ENCODE assay signal across 8 mouse cellular contexts in genomic region chr10:37140166-37140735, GRCm38 (mm10). TPM values are rescaled to one million over a fixed set of nuclear protein-coding genes. Genes with fewer than 3 reads are reported as not detected.
DNase-seq lines count a peak whose midpoint lies in the region; ATAC-seq lines count a peak whose summit lies in the region.

No protein-coding gene starts in this region.

- no peaks in the 10 kb centered on the region for H3K27me3 ChIP-seq in midbrain, embryonic 16.5 days (ENCODE audit: control insufficient read depth, insufficient read depth, low read depth, low read length)

- H3K9me3 ChIP-seq in midbrain, embryonic 16.5 days (replicated peaks; ENCODE audit: control insufficient read depth, low read length, poor library complexity, severe bottlenecking), result no peaks in the 10 kb centered on the region

- peak; percentile 60 for DNase-seq in adrenal gland, postnatal 10 days
- no peak for DNase-seq in adrenal gland, adult (ENCODE audit: inconsistent age in 2 of 2, low spot score in 1 of 2)
- peak; percentile 24 for DNase-seq in ovary, adult 18-20 months (ENCODE audit: low spot score)
- no peak for DNase-seq in ovary, postnatal 10 days (ENCODE audit: low spot score)
- peak; percentile 35 to 63 for DNase-seq in gastrocnemius, postnatal 4 days (ENCODE audit: low spot score in 2 of 2)
- DNase-seq in large intestine, adult 2 months (ENCODE audit: low read depth, low spot score), result peak; percentile 29
- DNase-seq in frontal cortex, adult 2 months (ENCODE audit: extremely low spot score in 1 of 2, low spot score in 1 of 2), result no peak

- peak overlapping the region; percentile 99 for H3K9ac ChIP-seq in midbrain, embryonic 16.5 days (ENCODE audit: low read depth, low read length)

- H3K27ac ChIP-seq in midbrain, embryonic 16.5 days (ENCODE audit: low read length), result peak overlapping the region; percentile 100

- WGBS in large intestine, adult 2 months, result under 1% methylated on average over 24 of the region's 24 CpGs
- under 1% methylated on average over 24 of the region's 24 CpGs for WGBS in midbrain, embryonic 16.5 days

- H3K36me3 ChIP-seq in midbrain, embryonic 16.5 days (ENCODE audit: control insufficient read depth, insufficient read depth, low read length), result peaks cover 8% of the 10 kb centered on the region; the same call in 1 of the 2 replicates

- peak; percentile 11 for ATAC-seq in midbrain, embryonic 16.5 days

- peak overlapping the region; percentile 60 for H3K4me2 ChIP-seq in midbrain, embryonic 16.5 days (ENCODE audit: low read length)

- H3K4me1 ChIP-seq in midbrain, embryonic 16.5 days (ENCODE audit: control insufficient read depth, insufficient read depth, low read length), result peaks cover 3% of the 10 kb centered on the region

- peak overlapping the region; percentile 79 for H3K4me3 ChIP-seq in midbrain, embryonic 16.5 days (ENCODE audit: low read depth, low read length)

RNA-seq across cellular contexts. Expression of gene Marcks, which starts 1.5 kb away (rescaled TPM):
- total RNA-seq in adrenal gland, postnatal 10 days (2021), result 100 to 1,000 TPM; 107 to 149 TPM
- total RNA-seq in gastrocnemius, postnatal 4 days (2021), result 100 to 1,000 TPM; 274 to 289 TPM
- 9.2 and 14.8 TPM in 2 replicates for polyA plus RNA-seq in large intestine, adult 2 months (2012; rRNA removed)
- polyA plus RNA-seq in midbrain, embryonic 16.5 days (2015; fragmentation: Nextera tagmentation; extraction: Ambion mirVana), result 187 and 196 TPM in 2 replicates
- polyA plus RNA-seq in frontal cortex, adult 2 months (2012; rRNA removed), result 119 and 126 TPM in 2 replicates

Comparison
In these comparisons a context has a peak if more than half of its experiments do, and no peak if none do; other contexts are left out.
1. DNase-seq: peak in adrenal gland, postnatal 10 days (single experiment), ovary, adult 18-20 months (single experiment), gastrocnemius, postnatal 4 days (2 of 2) and large intestine, adult 2 months (single experiment); none in adrenal gland, adult (0 of 2), ovary, postnatal 10 days (single experiment) and frontal cortex, adult 2 months (0 of 2).